ENCODE assay signal across 19 mouse cellular contexts in genomic region chr10:82636321-82636720, GRCm38 (mm10). TPM values are rescaled to one million over a fixed set of nuclear protein-coding genes. Genes with fewer than 3 reads are reported as not detected.
"Had no signal": no experiment of that assay in that cellular context is flagged by ENCODE, and none has a peak within 500 bp of the region (broad histone marks: within the 10 kb centered on the region; RNA-seq: fewer than 3 reads in every experiment).

No protein-coding gene starts in this region.

- H3K4me3 ChIP-seq: lung, embryonic 15.5 days; megakaryocyte, embryonic 14.5 days; midbrain, embryonic 13.5 days; midbrain, embryonic 15.5 days; neural tube, embryonic 13.5 days; neural tube, embryonic 15.5 days had no signal

- H3K9ac ChIP-seq: lung, embryonic 15.5 days; midbrain, embryonic 13.5 days; midbrain, embryonic 15.5 days; neural tube, embryonic 13.5 days; neural tube, embryonic 15.5 days had no signal

- H3K27ac ChIP-seq: lung, embryonic 15.5 days; macrophage; midbrain, embryonic 13.5 days; midbrain, embryonic 15.5 days; neural tube, embryonic 13.5 days; neural tube, embryonic 15.5 days had no signal

- H3K4me2 ChIP-seq: lung, embryonic 15.5 days; midbrain, embryonic 13.5 days; midbrain, embryonic 15.5 days; neural tube, embryonic 13.5 days; neural tube, embryonic 15.5 days had no signal

- H3K9me3 ChIP-seq: lung, embryonic 15.5 days; megakaryocyte, embryonic 14.5 days; midbrain, embryonic 13.5 days; midbrain, embryonic 15.5 days; neural tube, embryonic 13.5 days; neural tube, embryonic 15.5 days had no signal

- ATAC-seq: lung, postnatal 0 days; midbrain, embryonic 13.5 days; midbrain, embryonic 15.5 days had no signal

- H3K27me3 ChIP-seq: lung, embryonic 15.5 days; megakaryocyte, embryonic 14.5 days; midbrain, embryonic 13.5 days; midbrain, embryonic 15.5 days; neural tube, embryonic 13.5 days; neural tube, embryonic 15.5 days had no signal

- DNase-seq: lung, adult 18-20 months; lung, postnatal 14 days; lung, postnatal 36 days; retina, postnatal 1 day; right cerebral cortex, adult 18-20 months; right cerebral cortex, postnatal 25 days; right cerebral cortex, postnatal 4 days; spleen, adult 18-20 months; thymus, adult 18-20 months; thymus, postnatal 14 days; thymus, postnatal 36 days had no signal

RNA-seq across cellular contexts. Expression of gene Glt8d2, which starts 54.1 kb away (rescaled TPM):
- polyA plus RNA-seq: macrophage had no signal
